Mouse (Mus musculus) lung, adult 2 months (tissue): ENCODE results near the gene Trpc2. TPM values are rescaled to one million over a fixed set of nuclear protein-coding genes. Genes with fewer than 3 reads are reported as not detected.

ENCODE experiments used
- DNase-seq: peaks from one replicate; pipeline ENCODE4 v3.0.0; 2022
- H3K4me1 ChIP-seq: fragments of 200-500 bp; 2 replicates; pipeline ENCODE4 v1.6.1; 2011; ENCODE audit warnings: low read length; ENCODE audit not compliant: control insufficient read depth, insufficient read depth
- H3K4me3 ChIP-seq: fragments of 200-500 bp; replicated peaks from 2 replicates; pipeline ENCODE3; 2011; ENCODE audit warnings: low read depth, mild to moderate bottlenecking, control low read depth, low read length; ENCODE audit errors: extremely low read depth
- CTCF ChIP-seq: fragments of 200-500 bp; IDR thresholded peaks from 2 replicates; pipeline ENCODE4 v1.5.1; 2011; ENCODE audit warnings: mild to moderate bottlenecking, low read length, control low read depth; ENCODE audit not compliant: insufficient read depth
- POLR2A ChIP-seq: fragments of 200-500 bp; IDR thresholded peaks from 2 replicates; pipeline ENCODE4 v1.6.1; 2011; ENCODE audit warnings: low read depth, mild to moderate bottlenecking, control low read depth, low read length, borderline replicate concordance; ENCODE audit errors: extremely low read depth
- WGBS: fragments of 180-500 bp; shearing (Covaris S2); methylation state at CpG from one replicate; pipeline ENCODE4 v1.1.7; 2018; 5-methylcytosine and 5-hydroxymethylcytosine counted together
- polyA plus RNA-seq: library from polyadenylated mRNA; depleted of rRNA; stranded (reverse); fragments of >200 nt; gene quantifications from 2 replicates; pipeline ENCODE4 v1.2.3, GENCODE M21; 2012

Trpc2 gene
- polyA plus RNA-seq, 1 experiment: not detected

DNA sequence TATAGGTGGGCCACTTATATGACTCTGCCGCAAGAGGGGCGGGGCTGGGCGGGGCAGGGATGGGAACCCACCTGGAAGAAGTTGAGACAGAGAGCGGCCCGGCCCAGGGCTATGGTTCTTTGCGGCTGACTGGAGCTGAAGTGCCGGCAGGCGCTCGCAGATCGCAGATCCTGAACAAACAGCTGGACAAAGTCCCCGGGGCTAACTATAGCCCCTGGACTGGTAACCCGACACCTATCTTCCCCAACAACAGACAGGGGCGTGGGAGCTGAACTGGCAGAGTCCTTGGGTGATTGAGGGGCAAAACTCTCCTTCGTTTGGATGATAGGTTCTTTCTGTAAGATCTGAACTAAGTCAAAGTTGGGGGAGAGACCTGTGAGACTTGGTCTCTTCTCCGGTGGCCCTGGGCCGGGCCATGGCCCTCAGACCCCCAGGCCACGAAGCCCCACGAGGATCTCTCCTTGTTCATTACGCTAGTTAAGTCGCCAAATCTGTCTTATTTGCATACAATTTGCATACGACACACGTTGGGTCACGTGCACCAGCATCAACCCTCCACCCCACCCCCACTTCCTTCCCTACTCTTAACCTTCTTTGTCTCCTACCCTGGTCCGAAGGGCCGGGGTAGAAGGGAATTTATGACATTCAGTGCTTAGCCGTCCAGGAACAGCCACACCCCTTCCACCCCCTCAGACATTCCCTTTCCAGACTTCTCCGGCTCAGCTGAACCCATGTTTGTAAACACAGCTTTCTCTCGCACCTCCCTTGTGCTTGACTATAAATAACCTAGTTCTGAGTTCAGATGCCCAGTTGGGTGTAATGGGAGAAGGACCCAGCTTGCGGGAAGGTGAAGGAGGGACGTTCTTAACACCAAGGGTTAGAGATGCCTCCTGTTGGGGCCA is 17.1 kb downstream of the Trpc2 start:
- TF ChIP-seq POLR2A: no peak
- no peak for TF ChIP-seq CTCF
- Histone ChIP-seq H3K4me3 (peak overlapping the region; percentile 25), H3K4me1 (peaks cover 2% of the 10 kb centered on the region; the same call in 1 of the 2 replicates)
- WGBS: 9% methylated on average over 30 of the region's 30 CpGs
- no peak for DNase-seq

DNA sequence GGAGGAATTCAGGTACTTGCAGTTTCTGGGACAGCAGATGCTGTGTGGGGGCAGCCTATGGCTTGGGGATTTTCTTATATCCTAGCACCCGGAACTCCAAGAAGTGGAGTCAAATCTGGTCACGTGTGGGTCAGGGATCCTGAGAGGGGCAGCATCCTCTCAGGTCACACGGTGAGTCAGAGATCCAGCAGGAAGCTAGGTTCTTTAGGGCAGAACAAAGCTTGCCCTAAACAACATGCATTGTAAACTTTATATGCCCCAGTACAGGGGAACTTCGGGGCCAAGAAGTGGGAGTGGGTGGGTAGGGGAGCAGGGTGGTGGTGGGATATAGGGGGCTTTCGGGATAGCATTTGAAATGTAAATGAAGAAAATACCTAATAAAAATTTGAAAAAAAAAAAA is 18.0 kb downstream of the Trpc2 start:
- TF ChIP-seq POLR2A (no peak), CTCF (no peak)
- WGBS: 68% methylated on average over 5 of the region's 5 CpGs
- no peak for DNase-seq

DNA sequence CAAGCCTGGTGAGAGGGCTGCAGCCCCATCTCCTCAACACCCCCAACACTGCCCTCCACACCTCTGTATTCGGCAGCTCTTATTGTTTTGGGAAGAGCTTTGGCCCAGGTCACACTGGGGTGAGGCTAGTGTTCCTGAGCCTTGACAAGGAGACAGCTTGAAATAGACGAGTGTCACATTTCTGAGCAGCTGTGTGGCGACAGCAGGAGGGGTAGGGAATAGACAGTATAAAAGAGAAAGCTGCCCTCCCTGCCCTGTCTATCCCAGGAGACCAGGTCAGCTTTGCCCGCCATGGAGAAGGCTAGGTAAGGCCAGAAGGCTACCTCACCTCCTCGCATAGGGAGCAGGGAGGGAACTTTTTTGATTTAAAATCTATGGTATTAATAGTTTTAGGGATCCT is 18.6 kb downstream of the Trpc2 start, which contains the start of gene Art1:
Gene Art1, plus strand, starts transcription at position 257 of the 400 bp plus-strand sequence.
- no peak for TF ChIP-seq CTCF
- no peak for TF ChIP-seq POLR2A
- no peak for DNase-seq
- WGBS: 82% methylated on average over 5 of the region's 5 CpGs
- Histone ChIP-seq H3K4me3 (no peak within 1 kb of the TSS), H3K4me1 (peaks cover 2% of the 10 kb centered on the region; the same call in 1 of the 2 replicates)

More for the DNA sequence above, 18.0 kb downstream of the Trpc2 start:
- Histone ChIP-seq H3K4me1 (peaks cover 2% of the 10 kb centered on the region; the same call in 1 of the 2 replicates), H3K4me3 (no peak overlapping the region)

DNA sequence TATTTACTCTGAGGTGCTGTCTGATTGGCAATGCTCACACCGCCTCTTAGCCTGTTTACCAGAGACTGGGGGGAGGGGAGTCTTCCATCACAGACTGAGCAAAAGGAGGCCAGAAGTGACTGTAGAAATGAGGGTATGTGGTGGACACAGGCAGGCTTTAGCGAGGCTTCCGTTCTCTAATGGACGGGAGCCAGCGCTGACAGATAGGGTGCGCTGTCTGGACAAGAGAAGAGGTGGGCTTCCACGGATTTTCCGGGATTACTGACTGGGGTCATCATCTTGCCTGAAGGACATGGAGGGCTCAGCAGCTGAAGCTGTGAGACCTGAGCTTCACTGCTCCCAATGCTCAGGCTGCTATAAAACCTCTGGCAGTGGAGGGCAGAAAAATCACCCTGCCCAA is 19.3 kb downstream of the Trpc2 start:
- Histone ChIP-seq H3K4me1 (peaks cover 2% of the 10 kb centered on the region; the same call in 1 of the 2 replicates), H3K4me3 (no peak overlapping the region)
- no peak for DNase-seq
- TF ChIP-seq CTCF (no peak), POLR2A (no peak)
- WGBS: 58% methylated on average over 8 of the region's 8 CpGs

DNA sequence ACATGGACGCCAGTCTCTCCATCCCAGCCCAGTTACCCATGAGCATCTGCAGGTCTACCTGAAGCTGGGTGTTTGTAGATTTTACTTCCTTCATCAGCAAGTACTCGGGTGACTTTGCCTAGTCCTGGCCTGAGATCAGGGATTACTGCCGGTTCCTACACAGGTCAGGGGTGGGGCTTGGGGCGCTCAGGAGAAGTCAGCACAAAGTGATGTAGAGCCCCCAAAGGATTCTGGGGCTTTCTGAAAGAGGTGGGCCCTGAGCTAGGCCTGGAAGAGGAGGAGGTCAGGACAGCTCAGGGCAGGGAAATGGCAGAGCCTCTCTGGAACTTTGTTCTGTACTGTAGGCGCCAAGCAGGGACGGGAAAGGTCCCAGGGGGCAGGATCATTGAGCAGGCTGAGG is 19.8 kb downstream of the Trpc2 start:
- TF ChIP-seq CTCF (no peak), POLR2A (no peak)
- Histone ChIP-seq H3K4me1 (peaks cover 2% of the 10 kb centered on the region; the same call in 1 of the 2 replicates), H3K4me3 (no peak overlapping the region)
- DNase-seq: no peak
- WGBS: 60% methylated on average over 6 of the region's 6 CpGs

DNA sequence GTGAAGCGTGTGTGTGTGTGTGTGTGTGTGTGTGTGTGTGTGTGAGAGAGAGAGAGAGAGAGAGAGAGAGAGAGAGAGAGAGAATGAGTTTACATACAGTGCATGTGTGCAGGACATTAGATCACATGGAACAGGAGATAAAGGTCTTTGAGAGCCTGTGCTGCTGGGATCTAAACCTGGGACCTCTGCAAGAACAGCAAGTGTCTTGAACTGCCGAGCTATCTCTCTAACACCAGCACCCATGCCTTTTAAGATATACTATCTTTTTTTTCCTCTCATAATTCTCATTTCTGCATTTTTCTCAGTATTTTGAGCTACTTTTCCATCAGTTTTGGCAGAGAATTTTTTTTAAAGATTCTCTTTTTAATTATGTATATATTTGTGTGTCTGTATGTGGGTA is 20.6 kb downstream of the Trpc2 start:
- DNase-seq: no peak
- 73% methylated on average over 2 of the region's 2 CpGs for WGBS
- TF ChIP-seq CTCF: no peak
- TF ChIP-seq POLR2A: no peak
- H3K4me1 ChIP-seq: peaks cover 2% of the 10 kb centered on the region; the same call in 1 of the 2 replicates
- no peak overlapping the region for H3K4me3 ChIP-seq

DNA sequence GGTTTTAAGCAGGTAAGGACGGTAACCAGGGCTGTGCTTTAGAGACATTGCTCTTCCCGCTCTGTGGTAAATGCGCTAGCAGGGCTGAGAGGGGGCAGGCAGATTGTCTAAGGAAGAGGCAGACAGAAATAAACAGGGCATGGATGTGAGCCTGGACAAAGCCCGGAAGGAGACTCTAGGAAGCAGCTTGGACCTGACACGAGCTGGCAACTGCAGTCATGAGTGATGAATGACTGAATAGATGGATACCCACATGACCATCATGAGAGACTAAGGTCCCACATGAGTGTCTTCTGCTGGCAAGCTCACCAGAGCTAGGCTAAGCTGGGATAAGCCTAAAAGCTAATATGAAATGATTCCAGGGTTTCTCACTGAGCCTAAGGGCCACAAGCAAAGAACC is 21.2 kb downstream of the Trpc2 start:
- Histone ChIP-seq H3K4me1 (peaks cover 2% of the 10 kb centered on the region; the same call in 1 of the 2 replicates), H3K4me3 (no peak overlapping the region)
- WGBS: 53% methylated on average over 5 of the region's 5 CpGs
- TF ChIP-seq CTCF (no peak), POLR2A (no peak)
- no peak for DNase-seq

DNA sequence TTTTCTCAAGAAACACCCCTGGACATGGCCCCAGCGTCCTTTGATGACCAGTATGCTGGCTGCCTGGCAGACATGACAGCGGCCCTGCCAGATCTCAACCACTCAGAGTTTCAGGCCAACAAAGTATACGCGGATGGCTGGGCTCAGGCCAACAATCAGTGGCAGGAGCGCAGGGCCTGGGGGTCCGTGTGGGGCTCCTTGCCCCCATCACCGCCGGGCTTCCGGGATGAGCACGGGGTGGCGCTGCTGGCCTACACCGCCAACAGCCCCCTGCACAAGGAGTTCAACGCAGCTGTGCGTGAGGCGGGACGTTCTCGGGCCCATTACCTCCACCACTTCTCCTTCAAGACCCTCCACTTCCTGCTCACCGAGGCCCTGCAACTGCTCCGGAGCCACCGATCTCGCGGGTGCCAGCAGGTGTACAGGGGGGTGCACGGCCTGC is 23.8 kb downstream of the Trpc2 start:
- DNase-seq: no peak
- no peak overlapping the region for H3K4me3 ChIP-seq
- H3K4me1 ChIP-seq: no peaks in the 10 kb centered on the region
- WGBS: 35% methylated on average over 23 of the region's 23 CpGs
- TF ChIP-seq CTCF (no peak), POLR2A (no peak)

DNA sequence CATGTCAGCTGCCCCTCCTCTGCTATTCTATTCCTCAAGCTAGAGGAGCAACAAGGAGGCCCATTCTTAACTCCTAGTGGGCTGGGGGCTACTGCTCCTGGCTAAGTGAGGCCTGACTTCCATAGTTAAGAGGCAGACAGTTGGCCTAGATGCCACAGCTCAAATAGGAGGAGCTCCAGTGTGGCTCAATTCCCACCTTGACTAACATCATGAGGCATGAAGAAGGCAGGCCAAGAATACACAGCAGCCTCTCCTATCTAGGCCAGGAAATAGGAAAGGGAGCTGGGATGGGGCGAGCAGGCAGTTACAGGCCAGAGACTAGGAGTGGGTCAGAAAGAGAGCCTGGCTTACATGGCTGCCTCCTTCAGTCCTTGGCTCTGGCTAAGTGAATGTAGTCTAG is 25.3 kb downstream of the Trpc2 start:
- no peak for DNase-seq
- no peak for TF ChIP-seq CTCF
- TF ChIP-seq POLR2A: no peak
- 63% methylated on average over 1 of the region's 1 CpGs for WGBS
- no peak overlapping the region for H3K4me3 ChIP-seq
- no peaks in the 10 kb centered on the region for H3K4me1 ChIP-seq

DNA sequence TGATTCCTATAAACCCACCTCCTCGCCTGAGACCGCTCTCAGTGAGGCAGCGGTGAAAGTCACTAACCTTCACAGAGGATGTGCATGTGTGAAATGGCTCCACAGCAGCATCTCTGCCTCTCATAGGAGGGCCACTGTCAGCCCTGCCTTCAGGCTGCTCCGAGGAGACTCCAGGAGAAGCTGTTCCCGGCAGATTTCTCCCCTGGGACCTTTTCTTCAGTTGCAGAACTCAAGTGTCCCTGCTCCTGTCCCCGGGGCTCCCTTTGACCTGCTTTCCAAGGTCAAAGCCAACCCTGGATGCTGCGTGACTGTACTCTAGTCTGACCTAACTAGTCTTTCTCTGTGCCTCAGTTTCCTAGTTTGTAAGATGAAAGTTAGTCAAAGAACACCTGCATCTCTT is 26.3 kb downstream of the Trpc2 start, which contains the start of gene Art5:
Gene Art5, minus strand, starts transcription at position 319 of the 400 bp plus-strand sequence.
- H3K4me3 ChIP-seq: no peak within 1 kb of the TSS
- no peak for DNase-seq
- TF ChIP-seq CTCF (no peak), POLR2A (no peak)
- 75% methylated on average over 7 of the region's 7 CpGs for WGBS
- no peaks in the 10 kb centered on the region for H3K4me1 ChIP-seq
